11 mouse cellular contexts compared by ENCODE assay signal in genomic region chr14:29015896-29016295, GRCm38 (mm10). TPM values are rescaled to one million over a fixed set of nuclear protein-coding genes. Genes with fewer than 3 reads are reported as not detected.
DNase-seq lines count a peak whose midpoint lies in the region; ATAC-seq lines count a peak whose summit lies in the region.
"Had no signal": no experiment of that assay in that cellular context is flagged by ENCODE, and none has a peak within 500 bp of the region (broad histone marks: within the 10 kb centered on the region; RNA-seq: fewer than 3 reads in every experiment).

No protein-coding gene starts in this region.

- 34% methylated on average over 5 of the region's 5 CpGs for WGBS in kidney, embryonic 14.5 days
- WGBS in hindbrain, embryonic 15.5 days = 20% methylated on average over 5 of the region's 5 CpGs
- WGBS in midbrain, embryonic 13.5 days = 15% methylated on average over 5 of the region's 5 CpGs

- no peak for ATAC-seq in kidney, embryonic 14.5 days (ENCODE audit: low FRiP score, low TSS enrichment)
- peak; percentile 83 for ATAC-seq in hindbrain, embryonic 15.5 days (ENCODE audit: low FRiP score, low read depth)
- peak; percentile 60; the same call in 1 of the 2 replicates for ATAC-seq in midbrain, embryonic 13.5 days
- no peak for ATAC-seq in activated CD4-positive, CD25-positive, alpha-beta regulatory T cell, adult 4 months

- H3K4me2 ChIP-seq in kidney, embryonic 14.5 days (replicated peaks; ENCODE audit: low read depth, low read length) = no peak overlapping the region
- no peak overlapping the region for H3K4me2 ChIP-seq in hindbrain, embryonic 15.5 days
- no peak overlapping the region for H3K4me2 ChIP-seq in midbrain, embryonic 13.5 days (replicated peaks)
- H3K4me2 ChIP-seq: lung, embryonic 14.5 days had no signal

- no peaks in the 10 kb centered on the region for H3K36me3 ChIP-seq in kidney, embryonic 14.5 days (ENCODE audit: control insufficient read depth, insufficient read depth, low read length)
- H3K36me3 ChIP-seq in hindbrain, embryonic 15.5 days = no peaks in the 10 kb centered on the region
- H3K36me3 ChIP-seq in midbrain, embryonic 13.5 days = no peaks in the 10 kb centered on the region

- no peak overlapping the region for H3K9ac ChIP-seq in kidney, embryonic 14.5 days (ENCODE audit: low read depth, low read length)
- no peak overlapping the region for H3K9ac ChIP-seq in hindbrain, embryonic 15.5 days
- no peak overlapping the region for H3K9ac ChIP-seq in midbrain, embryonic 13.5 days (replicated peaks)
- H3K9ac ChIP-seq: lung, embryonic 14.5 days had no signal

- H3K27me3 ChIP-seq in kidney, embryonic 14.5 days (ENCODE audit: control insufficient read depth, insufficient read depth, low read length) = no peaks in the 10 kb centered on the region
- no peaks in the 10 kb centered on the region for H3K27me3 ChIP-seq in hindbrain, embryonic 15.5 days
- no peaks in the 10 kb centered on the region for H3K27me3 ChIP-seq in midbrain, embryonic 13.5 days
- H3K27me3 ChIP-seq: CH12.LX had no signal

- no peak overlapping the region for H3K27ac ChIP-seq in kidney, embryonic 14.5 days (ENCODE audit: low read depth, low read length)
- H3K27ac ChIP-seq in hindbrain, embryonic 15.5 days (replicated peaks) = 0 out of 2 replicates have a peak overlapping the region, but pooled peaks have one; percentile 21
- H3K27ac ChIP-seq in midbrain, embryonic 13.5 days = no peak overlapping the region

- DNase-seq in kidney, adult 11 months = peak; percentile 69
- peak; percentile 83 for DNase-seq in embryo, embryonic 10 days (ENCODE audit: low spot score)
- DNase-seq in left cerebral cortex, adult 8-10 months (ENCODE audit: low spot score in 2 of 2) = no peak
- no peak for DNase-seq in gastrocnemius, postnatal 25 days
- DNase-seq: heart, postnatal 36 days; lung, embryonic 14.5 days had no signal

- H3K4me1 ChIP-seq in kidney, embryonic 14.5 days (ENCODE audit: control insufficient read depth, insufficient read depth, low read length) = 0 out of 2 replicates have a peak, but pooled peaks cover 8% of the 10 kb centered on the region
- peaks cover 13% of the 10 kb centered on the region for H3K4me1 ChIP-seq in hindbrain, embryonic 15.5 days (replicated peaks)
- peaks cover 21% of the 10 kb centered on the region for H3K4me1 ChIP-seq in midbrain, embryonic 13.5 days (replicated peaks)

- no peak overlapping the region for H3K4me3 ChIP-seq in kidney, embryonic 14.5 days (ENCODE audit: low read length)
- no peak overlapping the region for H3K4me3 ChIP-seq in hindbrain, embryonic 15.5 days
- H3K4me3 ChIP-seq in midbrain, embryonic 13.5 days (replicated peaks) = no peak overlapping the region

- no peaks in the 10 kb centered on the region for H3K9me3 ChIP-seq in kidney, embryonic 14.5 days (ENCODE audit: control insufficient read depth, low read length)
- no peaks in the 10 kb centered on the region for H3K9me3 ChIP-seq in hindbrain, embryonic 15.5 days
- no peaks in the 10 kb centered on the region for H3K9me3 ChIP-seq in midbrain, embryonic 13.5 days

RNA-seq across cellular contexts. Expression of gene Lrtm1, which starts 2.1 kb away (rescaled TPM):
- polyA plus RNA-seq in kidney, embryonic 14.5 days (2014; fragmentation: Nextera tagmentation; extraction: Ambion mirVana) = 0.03 and 0.09 TPM in 2 replicates
- 0.17 and 0.38 TPM in 2 replicates for polyA plus RNA-seq in hindbrain, embryonic 15.5 days (2015; fragmentation: Nextera tagmentation; extraction: Ambion mirVana)
- polyA plus RNA-seq in midbrain, embryonic 13.5 days (2015; fragmentation: Nextera tagmentation; extraction: Ambion mirVana) = 0.19 and 0.41 TPM in 2 replicates
- not detected for polyA plus RNA-seq in activated CD4-positive, CD25-positive, alpha-beta regulatory T cell, adult 4 months (2017; shearing (Covaris generic))
- under 1 TPM in 2 of 4 experiments, not detected in 2; 0.07 to 0.14 TPM for total RNA-seq in left cerebral cortex, adult 8-10 months (2022)
- 10 to 100 TPM; 27.1 to 34.6 TPM for total RNA-seq in gastrocnemius, postnatal 25 days (2021)
- total RNA-seq: CH12.LX had no signal

Comparison
In these comparisons a context has a peak if more than half of its experiments do, and no peak if none do; other contexts are left out.
1. DNase-seq: peak in kidney, adult 11 months (single experiment) and embryo, embryonic 10 days (single experiment); none in left cerebral cortex, adult 8-10 months (0 of 2) and gastrocnemius, postnatal 25 days (single experiment).
2. ATAC-seq: peak in hindbrain, embryonic 15.5 days (single experiment) and midbrain, embryonic 13.5 days (single experiment); none in kidney, embryonic 14.5 days (single experiment) and activated CD4-positive, CD25-positive, alpha-beta regulatory T cell, adult 4 months (single experiment).